Mouse (Mus musculus) frontal cortex, postnatal 36 days (tissue): ENCODE results near the gene Ighmbp2.
"Not testable (repeated sequence)": the region's sequence is repeated elsewhere in the genome, so short reads cannot be mapped to it uniquely, and the experiment has no call there.

ENCODE experiments used
- DNase-seq, 2 experiments: peaks; one replicate each; pipeline ENCODE4 v3.0.0; 2022; ENCODE audit warnings: low spot score in 2 of 2

Ighmbp2 gene

GRCm38 (mm10) chr19:3281886-3282285, 931 bp downstream of the Ighmbp2 start:
- DNase-seq, result no peak

GRCm38 (mm10) chr19:3275744-3276365, 7.0 kb downstream of the Ighmbp2 start:
- no peak for DNase-seq

GRCm38 (mm10) chr19:3273331-3273730, 9.5 kb downstream of the Ighmbp2 start:
- no peak for DNase-seq

GRCm38 (mm10) chr19:3271366-3271765, 11.5 kb downstream of the Ighmbp2 start:
- no peak for DNase-seq

GRCm38 (mm10) chr19:3269803-3270202, 13.0 kb downstream of the Ighmbp2 start:
- DNase-seq, result peak; percentile 19 to 31

GRCm38 (mm10) chr19:3269279-3269678, 13.5 kb downstream of the Ighmbp2 start:
- no peak for DNase-seq

- DNase-seq, result no peak
These were observed 14.4 kb downstream of the Ighmbp2 start for GRCm38 (mm10) chr19:3268218-3268980.

- DNase-seq, result no peak
These were observed 15.5 kb downstream of the Ighmbp2 start for GRCm38 (mm10) chr19:3267340-3267739.

GRCm38 (mm10) chr19:3266676-3267075, 16.1 kb downstream of the Ighmbp2 start:
- no peak for DNase-seq

- no peak for DNase-seq
These were observed 16.7 kb downstream of the Ighmbp2 start for GRCm38 (mm10) chr19:3266136-3266535.

GRCm38 (mm10) chr19:3265180-3265579, 17.6 kb downstream of the Ighmbp2 start:
- DNase-seq, result peak in 1 of 2 experiments; percentile 0

- no peak for DNase-seq
These were observed 18.5 kb downstream of the Ighmbp2 start for GRCm38 (mm10) chr19:3264348-3264747.

- no peak for DNase-seq
These were observed 20.9 kb downstream of the Ighmbp2 start for GRCm38 (mm10) chr19:3261764-3262525.

- DNase-seq, result no peak
These were observed 21.5 kb downstream of the Ighmbp2 start for GRCm38 (mm10) chr19:3261336-3261735.

- DNase-seq, result no peak
These were observed 22.2 kb downstream of the Ighmbp2 start for GRCm38 (mm10) chr19:3260591-3260990.

- DNase-seq, result no peak
These were observed 22.8 kb downstream of the Ighmbp2 start for GRCm38 (mm10) chr19:3260016-3260415.

- not testable (repeated sequence) for DNase-seq
These were observed 57.6 kb downstream of the Ighmbp2 start for GRCm38 (mm10) chr19:3225261-3225660.

- DNase-seq, result not testable (repeated sequence)
These were observed 67.9 kb downstream of the Ighmbp2 start for GRCm38 (mm10) chr19:3214937-3215336.
